8 mouse cellular contexts compared by ENCODE assay signal in the genomic region with DNA sequence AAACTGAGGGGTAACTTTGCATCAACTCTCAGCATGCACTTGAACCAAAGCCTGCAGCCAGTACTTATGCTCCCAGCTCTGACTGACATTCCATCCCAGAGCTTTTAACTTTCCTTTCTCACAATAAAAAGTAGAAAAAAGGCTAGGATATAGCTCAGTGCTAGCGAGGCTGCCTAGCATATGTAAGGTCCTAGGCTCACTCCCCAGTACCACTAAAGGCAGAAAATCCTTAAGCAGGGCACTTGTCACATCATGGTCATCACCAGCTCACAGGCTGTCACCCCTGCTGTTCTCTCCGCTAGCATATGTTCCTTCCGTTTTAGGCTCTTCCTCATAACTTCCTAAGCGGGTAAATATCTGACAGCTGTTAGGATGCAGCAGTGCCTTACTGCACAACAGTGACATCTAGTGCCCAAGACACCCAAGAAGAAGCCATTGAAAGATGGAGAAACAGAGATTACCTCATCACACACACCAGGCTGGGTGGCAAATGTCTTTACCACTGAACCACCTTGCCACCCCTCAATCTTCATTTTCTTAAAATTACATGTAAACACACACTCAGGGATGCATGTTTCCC. TPM values are rescaled to one million over a fixed set of nuclear protein-coding genes. Genes with fewer than 3 reads are reported as not detected.
DNase-seq lines count a peak whose midpoint lies in the region; ATAC-seq and TF ChIP-seq lines count a peak whose summit lies in the region.

No protein-coding gene starts in this region.

- no peaks in the 10 kb centered on the region for H3K4me1 ChIP-seq in heart, embryonic 12.5 days (replicated peaks)
- no peaks in the 10 kb centered on the region for H3K4me1 ChIP-seq in ES-Bruce4 (ENCODE audit: control insufficient read depth, insufficient read depth, low read length)
- H3K4me1 ChIP-seq in hindbrain, embryonic 12.5 days, result no peaks in the 10 kb centered on the region

- DNase-seq in heart, adult 18-20 months, result peak; percentile 52 to 63
- DNase-seq in c-Kit-positive CD71-positive TER-119-positive erythroid progenitor cells, embryonic 14.5 days (ENCODE audit: low spot score), result peak; percentile 13
- peak; percentile 62 to 67 for DNase-seq in left cerebral cortex, postnatal 10 days (ENCODE audit: extremely low spot score in 1 of 2, low spot score in 2 of 2)

- intact Hi-C loops in left cerebral cortex, postnatal 10 days (cut with DNase I), result loop anchor here (2.0 to 10.0 kb wide), 2 partner anchors 92 to 240 kb away; no protein-coding TSS in a partner anchor

- no peak overlapping the region for H3K27ac ChIP-seq in heart, embryonic 12.5 days (ENCODE audit: poor library complexity, severe bottlenecking)
- no peak overlapping the region for H3K27ac ChIP-seq in ES-Bruce4 (ENCODE audit: insufficient read depth, low read length)
- no peak overlapping the region for H3K27ac ChIP-seq in hindbrain, embryonic 12.5 days

- peak; percentile 12 for TF ChIP-seq CTCF in ES-Bruce4 (IDR thresholded peaks at IDR 0.05; ENCODE audit: low read depth, low read length)

- no peaks in the 10 kb centered on the region for H3K9me3 ChIP-seq in heart, embryonic 12.5 days (replicated peaks)
- no peaks in the 10 kb centered on the region for H3K9me3 ChIP-seq in ES-Bruce4 (replicated peaks; ENCODE audit: control insufficient read depth, insufficient read depth, low read length, poor library complexity, severe bottlenecking)
- H3K9me3 ChIP-seq in hindbrain, embryonic 12.5 days (replicated peaks), result no peaks in the 10 kb centered on the region

- H3K4me3 ChIP-seq in heart, embryonic 12.5 days, result no peak overlapping the region
- no peak overlapping the region for H3K4me3 ChIP-seq in ES-Bruce4 (ENCODE audit: low read depth, low read length)
- no peak overlapping the region for H3K4me3 ChIP-seq in hindbrain, embryonic 12.5 days

- H3K36me3 ChIP-seq in heart, embryonic 12.5 days, result peaks cover 87% of the 10 kb centered on the region
- H3K36me3 ChIP-seq in ES-Bruce4 (ENCODE audit: control insufficient read depth, insufficient read depth, low read length, poor library complexity, severe bottlenecking), result peaks cover 63% of the 10 kb centered on the region
- peaks cover 77% of the 10 kb centered on the region for H3K36me3 ChIP-seq in hindbrain, embryonic 12.5 days

- no peak for TF ChIP-seq POLR2A in ES-Bruce4 (IDR thresholded peaks at IDR 0.05; ENCODE audit: insufficient read depth, low read length)

- H3K4me2 ChIP-seq in heart, embryonic 12.5 days, result no peak overlapping the region
- H3K4me2 ChIP-seq in hindbrain, embryonic 12.5 days (replicated peaks), result no peak overlapping the region

- 68% methylated on average over 4 of the region's 4 CpGs for WGBS in heart, embryonic 12.5 days
- 60% methylated on average over 4 of the region's 4 CpGs for WGBS in hindbrain, embryonic 12.5 days

- ATAC-seq in heart, embryonic 12.5 days (ENCODE audit: insufficient number of reproducible peaks, low FRiP score), result no peak
- peak; percentile 46; the same call in 1 of the 2 replicates for ATAC-seq in hindbrain, embryonic 12.5 days (ENCODE audit: low FRiP score)
- ATAC-seq in monocyte, adult 5-6 weeks (replicated peaks; ENCODE audit: insufficient number of reproducible peaks, low FRiP score, low TSS enrichment, poor library complexity, severe bottlenecking), result peak; percentile 64
- no peak for ATAC-seq in activated CD4-positive, CD25-positive, alpha-beta regulatory T cell, adult 4 months

- TF ChIP-seq EP300 in ES-Bruce4 (IDR thresholded peaks at IDR 0.05; ENCODE audit: insufficient read depth, low read depth, low read length), result no peak

- no peak overlapping the region for H3K9ac ChIP-seq in heart, embryonic 12.5 days
- H3K9ac ChIP-seq in ES-Bruce4 (ENCODE audit: low read depth, poor library complexity, severe bottlenecking), result no peak overlapping the region
- H3K9ac ChIP-seq in hindbrain, embryonic 12.5 days, result no peak overlapping the region

- no peaks in the 10 kb centered on the region for H3K27me3 ChIP-seq in heart, embryonic 12.5 days (replicated peaks)
- H3K27me3 ChIP-seq in ES-Bruce4 (ENCODE audit: control insufficient read depth, insufficient read depth, low read length, poor library complexity, severe bottlenecking), result no peaks in the 10 kb centered on the region
- no peaks in the 10 kb centered on the region for H3K27me3 ChIP-seq in hindbrain, embryonic 12.5 days

RNA-seq across cellular contexts. Expression of a gene that starts 17.4 kb away (rescaled TPM):
- total RNA-seq in heart, adult 18-20 months (2021), result 10 to 100 TPM; 10.9 to 11.7 TPM
- 25.4 and 26.0 TPM in 2 replicates for polyA plus RNA-seq in heart, embryonic 12.5 days (2016; fragmentation: Nextera tagmentation; extraction: Ambion mirVana)
- polyA plus RNA-seq in ES-Bruce4 (2011; ENCODE audit: insufficient read depth, insufficient read length, low read depth, missing spikeins), result 20.4 and 21.3 TPM in 2 replicates
- 53.6 and 54.8 TPM in 2 replicates for polyA plus RNA-seq in hindbrain, embryonic 12.5 days (2016; fragmentation: Nextera tagmentation; extraction: Ambion mirVana)
- total RNA-seq in left cerebral cortex, postnatal 10 days (2021), result 10 to 100 TPM; 34.6 to 35.7 TPM
- total RNA-seq in monocyte, adult 5-6 weeks (2017), result 28.6 to 43.8 TPM (median 33.3 TPM) in 3 replicates
- 10 to 100 TPM; 26.4 to 26.8 TPM for polyA plus RNA-seq in activated CD4-positive, CD25-positive, alpha-beta regulatory T cell, adult 4 months (2017; shearing (Covaris generic))

RNA-seq across cellular contexts. Expression of a gene that starts 17.5 kb away (rescaled TPM):
- total RNA-seq in heart, adult 18-20 months (2021), result 10 to 100 TPM; 19.7 to 22.0 TPM
- 44.9 and 48.1 TPM in 2 replicates for polyA plus RNA-seq in heart, embryonic 12.5 days (2016; fragmentation: Nextera tagmentation; extraction: Ambion mirVana)
- 93.9 and 95.0 TPM in 2 replicates for polyA plus RNA-seq in ES-Bruce4 (2011; ENCODE audit: insufficient read depth, insufficient read length, low read depth, missing spikeins)
- polyA plus RNA-seq in hindbrain, embryonic 12.5 days (2016; fragmentation: Nextera tagmentation; extraction: Ambion mirVana), result 89.6 and 99.7 TPM in 2 replicates
- total RNA-seq in left cerebral cortex, postnatal 10 days (2021), result 10 to 100 TPM; 42.0 to 46.1 TPM
- total RNA-seq in monocyte, adult 5-6 weeks (2017), result 77.7 to 137 TPM (median 127 TPM) in 3 replicates
- 10 to 100 TPM; 49.0 to 65.0 TPM for polyA plus RNA-seq in activated CD4-positive, CD25-positive, alpha-beta regulatory T cell, adult 4 months (2017; shearing (Covaris generic))

RNA-seq across cellular contexts. Expression of a gene that starts 51.5 kb away (rescaled TPM):
- total RNA-seq in heart, adult 18-20 months (2021), result 1 to 10 TPM; 3.8 to 3.9 TPM
- 7.0 and 7.7 TPM in 2 replicates for polyA plus RNA-seq in heart, embryonic 12.5 days (2016; fragmentation: Nextera tagmentation; extraction: Ambion mirVana)
- 8.6 and 9.8 TPM in 2 replicates for polyA plus RNA-seq in ES-Bruce4 (2011; ENCODE audit: insufficient read depth, insufficient read length, low read depth, missing spikeins)
- 10.4 and 11.9 TPM in 2 replicates for polyA plus RNA-seq in hindbrain, embryonic 12.5 days (2016; fragmentation: Nextera tagmentation; extraction: Ambion mirVana)
- total RNA-seq in left cerebral cortex, postnatal 10 days (2021), result 10 to 100 TPM; 40.3 to 42.3 TPM
- 6.0 to 7.8 TPM (median 6.9 TPM) in 3 replicates for total RNA-seq in monocyte, adult 5-6 weeks (2017)
- 1 to 10 TPM in 1 of 2 experiments, under 1 TPM in 1; 0.79 to 1.7 TPM for polyA plus RNA-seq in activated CD4-positive, CD25-positive, alpha-beta regulatory T cell, adult 4 months (2017; shearing (Covaris generic))

Comparison
In these comparisons a context has a peak if more than half of its experiments do, and no peak if none do; other contexts are left out.
1. DNase-seq: peak in every context shown above with its lines; median percentile 64 in left cerebral cortex, postnatal 10 days; 58 in heart, adult 18-20 months; 13 in c-Kit-positive CD71-positive TER-119-positive erythroid progenitor cells, embryonic 14.5 days.
2. ATAC-seq: peak in hindbrain, embryonic 12.5 days (single experiment) and monocyte, adult 5-6 weeks (single experiment); none in heart, embryonic 12.5 days (single experiment) and activated CD4-positive, CD25-positive, alpha-beta regulatory T cell, adult 4 months (single experiment).